Mouse (Mus musculus): ENCODE results near the gene Lemd2.

DNA sequence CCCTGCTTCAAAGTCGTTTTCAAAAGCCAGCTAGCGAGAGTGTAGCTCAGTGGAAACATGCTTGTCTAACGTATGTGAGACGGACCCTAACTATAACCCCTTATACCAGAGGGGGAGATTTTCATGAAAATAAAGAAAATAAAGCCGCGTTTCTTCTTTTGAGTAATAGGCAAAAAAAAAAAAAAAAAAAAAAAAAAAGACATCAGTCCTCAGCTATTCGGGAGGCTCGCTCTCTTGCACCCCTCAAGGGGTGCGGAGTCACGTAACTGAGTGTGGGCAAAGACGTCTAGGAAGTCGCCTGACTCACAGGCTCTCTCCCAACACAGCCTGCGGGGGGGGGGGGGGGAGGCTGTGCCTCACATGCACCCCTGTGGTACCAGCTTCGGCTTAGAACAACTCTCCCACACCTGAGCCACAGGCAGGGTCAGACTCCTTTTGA lies 1.3 kb downstream of the Lemd2 start:
- TF ChIP-seq USF1 (IDR thresholded peaks at IDR 0.05; ENCODE audit: low read depth) (no peak), MAX (IDR thresholded peaks at IDR 0.05; ENCODE audit: low read depth) (no peak), POLR2A (IDR thresholded peaks at IDR 0.05; ENCODE audit: insufficient read length, low read depth) (no peak), SRF (IDR thresholded peaks at IDR 0.05; ENCODE audit: control insufficient read depth, insufficient read length, low read depth) (no peak)
